Mouse (Mus musculus) MEL (cell line): ENCODE results near the gene Ryr2. TPM values are rescaled to one million over a fixed set of nuclear protein-coding genes. Genes with fewer than 3 reads are reported as not detected.

Source experiments
- DNase-seq: peaks from one replicate; pipeline ENCODE4 v3.0.0; 2011; ENCODE audit warnings: low read depth, low spot score
- H3K27ac ChIP-seq: 2 replicates; pipeline ENCODE4 v1.5.1; 2012; ENCODE audit warnings: low read depth, mild to moderate bottlenecking, control low read depth, low read length, moderate library complexity; ENCODE audit not compliant: control insufficient read depth
- H3K27me3 ChIP-seq, 2 experiments: fragments of 150-350 bp in 1 of 2; sonication (generic) in 1 of 2; 2 replicates each; pipeline ENCODE4 v1.6.1; 2012; ENCODE audit warnings: low read length in 2 of 2, mild to moderate bottlenecking in 2 of 2, improper control_type of control experiment in 1 of 2, moderate library complexity in 1 of 2; ENCODE audit not compliant: insufficient read depth in 2 of 2, control insufficient read depth in 1 of 2
- H3K36me3 ChIP-seq, 2 experiments: 2 replicates each; pipeline ENCODE4 v1.6.1; 2012 to 2014; ENCODE audit warnings: low read length in 2 of 2, improper control_type of control experiment in 1 of 2, inconsistent platforms in 1 of 2, mild to moderate bottlenecking in 1 of 2; ENCODE audit not compliant: insufficient read depth in 2 of 2, control insufficient read depth in 1 of 2
- H3K4me1 ChIP-seq, 2 experiments: fragments of 150-350 bp in 1 of 2; sonication (generic) in 1 of 2; 2 replicates each; pipeline ENCODE4 v1.6.1; 2012; ENCODE audit warnings: low read length in 2 of 2, improper control_type of control experiment in 1 of 2, mild to moderate bottlenecking in 1 of 2; ENCODE audit not compliant: insufficient read depth in 2 of 2, control insufficient read depth in 1 of 2
- H3K4me3 ChIP-seq, 2 experiments: fragments of 150-350 bp in 1 of 2; sonication (generic) in 1 of 2; 2 replicates each; pipeline ENCODE4 v1.5.1; 2012; ENCODE audit warnings: low read depth in 2 of 2, low read length in 2 of 2, mild to moderate bottlenecking in 2 of 2, moderate library complexity in 2 of 2, control low read depth in 1 of 2, improper control_type of control experiment in 1 of 2; ENCODE audit not compliant: control insufficient read depth in 1 of 2, insufficient read depth in 1 of 2
- H3K79me2 ChIP-seq: 2 replicates; pipeline ENCODE4 v1.6.1; 2012; ENCODE audit warnings: mild to moderate bottlenecking, low read length, moderate library complexity; ENCODE audit not compliant: control insufficient read depth, poor library complexity, insufficient read depth
- H3K9ac ChIP-seq: 2 replicates; pipeline ENCODE4 v1.6.1; 2012; ENCODE audit warnings: low read depth, mild to moderate bottlenecking, control low read depth, low read length, moderate library complexity; ENCODE audit not compliant: control insufficient read depth, poor library complexity, severe bottlenecking
- H3K9me3 ChIP-seq: fragments of 150-350 bp; sonication (generic); replicated peaks from 2 replicates; pipeline ENCODE4 v1.6.1; 2012; ENCODE audit warnings: mild to moderate bottlenecking, low read length, improper control_type of control experiment, moderate library complexity; ENCODE audit not compliant: insufficient read depth
- CHD2 ChIP-seq: IDR thresholded peaks from 2 replicates; pipeline ENCODE4 v1.6.1; 2011; ENCODE audit warnings: low read length, improper control_type of control experiment
- CTCF ChIP-seq, 3 experiments: IDR thresholded peaks in 2 of 3; conservative IDR thresholded peaks in 1 of 3; 2 replicates each; pipeline ENCODE4 v1.5.1; 2011 to 2012; ENCODE audit warnings: low read length in 3 of 3, low read depth in 2 of 3, mild to moderate bottlenecking in 2 of 3, improper control_type of control experiment in 1 of 3, inconsistent platforms in 1 of 3, mixed read lengths in 1 of 3, moderate library complexity in 1 of 3; ENCODE audit not compliant: control insufficient read depth in 1 of 3, insufficient read depth in 1 of 3, poor library complexity in 1 of 3, severe bottlenecking in 1 of 3
- E2F4 ChIP-seq: IDR thresholded peaks from 2 replicates; pipeline ENCODE4 v1.6.1; 2011; ENCODE audit warnings: low read depth, low read length, improper control_type of control experiment, borderline replicate concordance
- ELF1 ChIP-seq: IDR thresholded peaks from 2 replicates; pipeline ENCODE4 v1.6.1; 2014; ENCODE audit warnings: low read depth, mild to moderate bottlenecking, inconsistent platforms, low read length, improper control_type of control experiment, moderate library complexity
- EP300 ChIP-seq, 2 experiments: IDR thresholded peaks; 2 replicates each; pipeline ENCODE4 v1.6.1; 2011; ENCODE audit warnings: improper control_type of control experiment in 2 of 2, low read length in 2 of 2, low read depth in 1 of 2, mild to moderate bottlenecking in 1 of 2
- GABPA ChIP-seq: IDR thresholded peaks from 2 replicates; pipeline ENCODE4 v1.6.1; 2012; ENCODE audit warnings: low read depth, mild to moderate bottlenecking, inconsistent platforms, low read length, improper control_type of control experiment, moderate library complexity
- GATA1 ChIP-seq: IDR thresholded peaks from 2 replicates; pipeline ENCODE4 v1.6.1; 2011; ENCODE audit warnings: low read depth, low read length, improper control_type of control experiment
- HCFC1 ChIP-seq: IDR thresholded peaks from 2 replicates; pipeline ENCODE4 v1.6.1; 2012; ENCODE audit warnings: low read depth, mild to moderate bottlenecking, inconsistent platforms, low read length, improper control_type of control experiment, moderate library complexity
- JUND ChIP-seq: IDR thresholded peaks from 2 replicates; pipeline ENCODE4 v1.6.1; 2011; ENCODE audit warnings: low read depth, mild to moderate bottlenecking, improper control_type of control experiment, low read length
- KAT2A ChIP-seq: conservative IDR thresholded peaks from 2 replicates; pipeline ENCODE4 v1.6.1; 2012; ENCODE audit warnings: low read depth, low read length, improper control_type of control experiment, inconsistent platforms
- MAX ChIP-seq: IDR thresholded peaks from 2 replicates; pipeline ENCODE4 v1.6.1; 2011; ENCODE audit warnings: low read length, improper control_type of control experiment
- MAZ ChIP-seq: IDR thresholded peaks from 2 replicates; pipeline ENCODE4 v1.6.1; 2012; ENCODE audit warnings: low read depth, mild to moderate bottlenecking, inconsistent platforms, low read length, improper control_type of control experiment
- MXI1 ChIP-seq: IDR thresholded peaks from 2 replicates; pipeline ENCODE4 v1.6.1; 2011; ENCODE audit warnings: mild to moderate bottlenecking, low read depth, low read length, improper control_type of control experiment
- MYB ChIP-seq: IDR thresholded peaks from 2 replicates; pipeline ENCODE4 v1.6.1; 2011; ENCODE audit warnings: mild to moderate bottlenecking, low read depth, low read length, improper control_type of control experiment
- NELFE ChIP-seq: IDR thresholded peaks from 2 replicates; pipeline ENCODE4 v1.6.1; 2011; ENCODE audit warnings: low read depth, low read length, improper control_type of control experiment
- NRF1 ChIP-seq: IDR thresholded peaks from 2 replicates; pipeline ENCODE4 v1.6.1; 2014; ENCODE audit warnings: low read depth, mild to moderate bottlenecking, inconsistent platforms, low read length, improper control_type of control experiment, moderate library complexity; ENCODE audit not compliant: poor library complexity, insufficient read depth, severe bottlenecking
- POLR2AphosphoS2 ChIP-seq: IDR thresholded peaks from 2 replicates; pipeline ENCODE4 v1.6.1; 2011; ENCODE audit warnings: low read length, improper control_type of control experiment
- TAL1 ChIP-seq: IDR thresholded peaks from 2 replicates; pipeline ENCODE4 v1.6.1; 2012; ENCODE audit warnings: mild to moderate bottlenecking, inconsistent platforms, low read length, moderate library complexity, mixed read lengths
- TBP ChIP-seq: IDR thresholded peaks from 2 replicates; pipeline ENCODE4 v1.8.0; 2011; ENCODE audit warnings: low read depth, low read length, improper control_type of control experiment
- TCF12 ChIP-seq: IDR thresholded peaks from 2 replicates; pipeline ENCODE4 v1.6.1; 2014; ENCODE audit warnings: low read depth, mild to moderate bottlenecking, inconsistent platforms, low read length, improper control_type of control experiment, moderate library complexity
- UBTF ChIP-seq: IDR thresholded peaks from 2 replicates; pipeline ENCODE4 v1.6.1; 2012; ENCODE audit warnings: low read depth, mild to moderate bottlenecking, inconsistent platforms, low read length, improper control_type of control experiment, moderate library complexity, borderline replicate concordance; ENCODE audit not compliant: insufficient read depth
- ZMIZ1 ChIP-seq: IDR thresholded peaks from 2 replicates; pipeline ENCODE4 v1.6.1; 2012; ENCODE audit warnings: low read depth, mild to moderate bottlenecking, inconsistent platforms, low read length, improper control_type of control experiment, moderate library complexity
- ZNF384 ChIP-seq: IDR thresholded peaks from 2 replicates; pipeline ENCODE4 v1.6.1; 2012; ENCODE audit warnings: low read depth, mild to moderate bottlenecking, inconsistent platforms, low read length, improper control_type of control experiment
- polyA plus RNA-seq, 2 experiments: library from polyadenylated mRNA; stranded (reverse) in 1 of 2; unstranded in 1 of 2; fragments of >175 nt in 1 of 2; fragments of >200 nt in 1 of 2; gene quantifications; 2 replicates each; pipeline versions ENCODE4 v1.2.1 to v1.2.4; 2012; ENCODE audit warnings: low replicate concordance in 2 of 2, low read depth in 1 of 2; ENCODE audit not compliant: insufficient read length in 2 of 2, insufficient read depth in 1 of 2, missing spikeins in 1 of 2
- total RNA-seq: library from RNA; depleted of rRNA; stranded (reverse); fragments of 300-350 nt; gene quantifications from 2 replicates; pipeline ENCODE4 v1.2.3, GENCODE M21; 2012

Gene Ryr2
- total and polyA plus RNA-seq, 3 experiments = 0.04 TPM; not detected in 2

DNA sequence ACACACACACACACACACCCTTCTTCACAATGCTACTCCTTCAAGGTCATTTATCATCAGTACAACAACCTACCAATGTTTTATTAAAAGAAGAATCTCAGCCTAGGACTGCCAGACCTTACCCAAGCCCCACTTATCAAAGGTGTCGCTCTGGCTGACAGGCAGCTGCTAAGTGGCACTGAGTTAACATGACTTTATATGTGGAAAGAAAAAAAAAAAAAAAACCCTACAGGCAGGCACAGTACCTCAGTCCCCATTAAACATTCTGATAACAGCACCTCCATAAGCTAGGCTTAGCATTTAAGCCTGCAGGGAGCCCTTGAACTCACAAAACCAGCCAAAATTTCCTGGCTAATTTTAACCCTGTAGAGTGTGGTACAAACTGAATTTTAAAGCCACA, 2.4 kb downstream of the Ryr2 start:
- Histone ChIP-seq H3K9me3 (no peaks in the 10 kb centered on the region), H3K9ac (no peak overlapping the region), H3K27me3 (no peaks in the 10 kb centered on the region; a peak in 1 of 4 replicates), H3K79me2 (no peaks in the 10 kb centered on the region)
- DNase-seq = no peak
- TF ChIP-seq E2F4 (no peak), TCF12 (no peak), ZNF384 (no peak), MAZ (no peak), KAT2A (no peak), HCFC1 (no peak), MAX (no peak), POLR2AphosphoS2 (no peak), TAL1 (no peak), EP300 (IDR thresholded peaks at IDR 0.05; ENCODE audit: low read depth in 1 of 2, low read length in 2 of 2) (no peak), TBP (no peak), UBTF (no peak), MXI1 (no peak), NRF1 (no peak), GATA1 (no peak), CTCF (IDR thresholded peaks at IDR 0.05 in 2 of 3, conservative IDR thresholded peaks at IDR 0.05 in 1 of 3; ENCODE audit: control insufficient read depth in 1 of 3, insufficient read depth in 1 of 3, low read depth in 2 of 3, low read length in 3 of 3, poor library complexity in 1 of 3, severe bottlenecking in 1 of 3) (no peak), JUND (no peak), MYB (no peak), CHD2 (no peak)
- TF ChIP-seq, all 39 proteins: peak for 0
- Histone ChIP-seq H3K36me3 (no peaks in the 10 kb centered on the region), H3K4me1 (no peaks in the 10 kb centered on the region), H3K4me3 (no peak overlapping the region), H3K27ac (no peak overlapping the region)

DNA sequence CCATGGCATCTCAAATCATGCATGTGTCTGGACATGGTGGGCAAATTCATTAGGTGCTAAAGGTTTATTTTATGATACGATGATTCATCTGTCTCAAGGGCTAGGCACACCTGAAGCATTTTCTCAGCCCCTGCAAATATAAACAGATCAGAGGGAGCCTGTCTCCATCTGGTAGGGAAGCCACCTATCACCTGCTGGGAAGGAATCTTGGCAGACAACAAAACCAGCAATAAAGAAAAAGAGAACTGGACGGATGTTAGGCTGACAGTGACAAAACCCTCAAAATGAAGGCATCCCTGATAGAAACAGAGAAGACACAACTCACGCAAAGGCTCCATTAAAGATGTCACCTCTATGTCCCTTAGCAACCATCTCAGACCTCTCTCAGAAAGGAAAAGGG, 3.7 kb downstream of the Ryr2 start:
- H3K36me3 ChIP-seq = no peaks in the 10 kb centered on the region
- no peaks in the 10 kb centered on the region for H3K4me1 ChIP-seq
- no peak overlapping the region for H3K27ac ChIP-seq
- no peaks in the 10 kb centered on the region; a peak in 1 of 4 replicates for H3K27me3 ChIP-seq
- H3K9ac ChIP-seq = no peak overlapping the region
- no peak overlapping the region for H3K4me3 ChIP-seq
- H3K9me3 ChIP-seq = no peaks in the 10 kb centered on the region
- no peak for TF ChIP-seq ZNF384
- TF ChIP-seq GABPA = no peak
- no peak for TF ChIP-seq HCFC1
- no peak for TF ChIP-seq NRF1
- no peak for TF ChIP-seq CTCF (IDR thresholded peaks at IDR 0.05 in 2 of 3, conservative IDR thresholded peaks at IDR 0.05 in 1 of 3; ENCODE audit: control insufficient read depth in 1 of 3, insufficient read depth in 1 of 3, low read depth in 2 of 3, low read length in 3 of 3, poor library complexity in 1 of 3, severe bottlenecking in 1 of 3)
- TF ChIP-seq ELF1 = no peak
- TF ChIP-seq TAL1 = no peak
- no peak for TF ChIP-seq GATA1
- TF ChIP-seq EP300 (IDR thresholded peaks at IDR 0.05; ENCODE audit: low read depth in 1 of 2, low read length in 2 of 2) = no peak
- no peak for TF ChIP-seq NELFE
- TF ChIP-seq CHD2 = no peak
- no peak for TF ChIP-seq ZMIZ1
- TF ChIP-seq MAX = no peak
- TF ChIP-seq, all 39 proteins: peak for 0
- no peak for DNase-seq
- no peaks in the 10 kb centered on the region for H3K79me2 ChIP-seq
